Mouse (Mus musculus) MEL (cell line): ENCODE measurements around the gene Nectin2. TPM values are rescaled to one million over a fixed set of nuclear protein-coding genes. Genes with fewer than 3 reads are reported as not detected.

Source experiments
- DNase-seq: peaks from one replicate; pipeline ENCODE4 v3.0.0; 2011; ENCODE audit warnings: low read depth, low spot score
- H3K27ac ChIP-seq: 2 replicates; pipeline ENCODE4 v1.5.1; 2012; ENCODE audit warnings: low read depth, mild to moderate bottlenecking, control low read depth, low read length, moderate library complexity; ENCODE audit not compliant: control insufficient read depth
- H3K27me3 ChIP-seq, 2 experiments: fragments of 150-350 bp in 1 of 2; sonication (generic) in 1 of 2; 2 replicates each; pipeline ENCODE4 v1.6.1; 2012; ENCODE audit warnings: low read length in 2 of 2, mild to moderate bottlenecking in 2 of 2, improper control_type of control experiment in 1 of 2, moderate library complexity in 1 of 2; ENCODE audit not compliant: insufficient read depth in 2 of 2, control insufficient read depth in 1 of 2
- H3K36me3 ChIP-seq, 2 experiments: 2 replicates each; pipeline ENCODE4 v1.6.1; 2012 to 2014; ENCODE audit warnings: low read length in 2 of 2, improper control_type of control experiment in 1 of 2, inconsistent platforms in 1 of 2, mild to moderate bottlenecking in 1 of 2; ENCODE audit not compliant: insufficient read depth in 2 of 2, control insufficient read depth in 1 of 2
- H3K4me1 ChIP-seq, 2 experiments: fragments of 150-350 bp in 1 of 2; sonication (generic) in 1 of 2; 2 replicates each; pipeline ENCODE4 v1.6.1; 2012; ENCODE audit warnings: low read length in 2 of 2, improper control_type of control experiment in 1 of 2, mild to moderate bottlenecking in 1 of 2; ENCODE audit not compliant: insufficient read depth in 2 of 2, control insufficient read depth in 1 of 2
- H3K4me3 ChIP-seq, 2 experiments: fragments of 150-350 bp in 1 of 2; sonication (generic) in 1 of 2; 2 replicates each; pipeline ENCODE4 v1.5.1; 2012; ENCODE audit warnings: low read depth in 2 of 2, low read length in 2 of 2, mild to moderate bottlenecking in 2 of 2, moderate library complexity in 2 of 2, control low read depth in 1 of 2, improper control_type of control experiment in 1 of 2; ENCODE audit not compliant: control insufficient read depth in 1 of 2, insufficient read depth in 1 of 2
- H3K79me2 ChIP-seq: 2 replicates; pipeline ENCODE4 v1.6.1; 2012; ENCODE audit warnings: mild to moderate bottlenecking, low read length, moderate library complexity; ENCODE audit not compliant: control insufficient read depth, poor library complexity, insufficient read depth
- H3K9ac ChIP-seq: 2 replicates; pipeline ENCODE4 v1.6.1; 2012; ENCODE audit warnings: low read depth, mild to moderate bottlenecking, control low read depth, low read length, moderate library complexity; ENCODE audit not compliant: control insufficient read depth, poor library complexity, severe bottlenecking
- H3K9me3 ChIP-seq: fragments of 150-350 bp; sonication (generic); replicated peaks from 2 replicates; pipeline ENCODE4 v1.6.1; 2012; ENCODE audit warnings: mild to moderate bottlenecking, low read length, improper control_type of control experiment, moderate library complexity; ENCODE audit not compliant: insufficient read depth
- BHLHE40 ChIP-seq: IDR thresholded peaks from 2 replicates; pipeline ENCODE4 v1.6.1; 2012; ENCODE audit warnings: low read depth, mild to moderate bottlenecking, inconsistent platforms, low read length, improper control_type of control experiment, borderline replicate concordance
- CHD1 ChIP-seq: IDR thresholded peaks from 2 replicates; pipeline ENCODE4 v1.6.1; 2012; ENCODE audit warnings: low read depth, mild to moderate bottlenecking, inconsistent platforms, low read length, improper control_type of control experiment
- CHD2 ChIP-seq: IDR thresholded peaks from 2 replicates; pipeline ENCODE4 v1.6.1; 2011; ENCODE audit warnings: low read length, improper control_type of control experiment
- CTCF ChIP-seq, 3 experiments: IDR thresholded peaks in 2 of 3; conservative IDR thresholded peaks in 1 of 3; 2 replicates each; pipeline ENCODE4 v1.5.1; 2011 to 2012; ENCODE audit warnings: low read length in 3 of 3, low read depth in 2 of 3, mild to moderate bottlenecking in 2 of 3, improper control_type of control experiment in 1 of 3, inconsistent platforms in 1 of 3, mixed read lengths in 1 of 3, moderate library complexity in 1 of 3; ENCODE audit not compliant: control insufficient read depth in 1 of 3, insufficient read depth in 1 of 3, poor library complexity in 1 of 3, severe bottlenecking in 1 of 3
- E2F4 ChIP-seq: IDR thresholded peaks from 2 replicates; pipeline ENCODE4 v1.6.1; 2011; ENCODE audit warnings: low read depth, low read length, improper control_type of control experiment, borderline replicate concordance
- ELF1 ChIP-seq: IDR thresholded peaks from 2 replicates; pipeline ENCODE4 v1.6.1; 2014; ENCODE audit warnings: low read depth, mild to moderate bottlenecking, inconsistent platforms, low read length, improper control_type of control experiment, moderate library complexity
- EP300 ChIP-seq, 2 experiments: IDR thresholded peaks; 2 replicates each; pipeline ENCODE4 v1.6.1; 2011; ENCODE audit warnings: improper control_type of control experiment in 2 of 2, low read length in 2 of 2, low read depth in 1 of 2, mild to moderate bottlenecking in 1 of 2
- ETS1 ChIP-seq: IDR thresholded peaks from 2 replicates; pipeline ENCODE4 v1.6.1; 2012; ENCODE audit warnings: low read depth, mild to moderate bottlenecking, inconsistent platforms, low read length, improper control_type of control experiment, moderate library complexity
- GABPA ChIP-seq: IDR thresholded peaks from 2 replicates; pipeline ENCODE4 v1.6.1; 2012; ENCODE audit warnings: low read depth, mild to moderate bottlenecking, inconsistent platforms, low read length, improper control_type of control experiment, moderate library complexity
- HCFC1 ChIP-seq: IDR thresholded peaks from 2 replicates; pipeline ENCODE4 v1.6.1; 2012; ENCODE audit warnings: low read depth, mild to moderate bottlenecking, inconsistent platforms, low read length, improper control_type of control experiment, moderate library complexity
- KAT2A ChIP-seq: conservative IDR thresholded peaks from 2 replicates; pipeline ENCODE4 v1.6.1; 2012; ENCODE audit warnings: low read depth, low read length, improper control_type of control experiment, inconsistent platforms
- MAFK ChIP-seq: IDR thresholded peaks from 2 replicates; pipeline ENCODE4 v1.6.1; 2011; ENCODE audit warnings: low read depth, mild to moderate bottlenecking, low read length, improper control_type of control experiment, borderline replicate concordance
- MAZ ChIP-seq: IDR thresholded peaks from 2 replicates; pipeline ENCODE4 v1.6.1; 2012; ENCODE audit warnings: low read depth, mild to moderate bottlenecking, inconsistent platforms, low read length, improper control_type of control experiment
- MEF2A ChIP-seq: IDR thresholded peaks from 2 replicates; pipeline ENCODE4 v1.6.1; 2014; ENCODE audit warnings: low read depth, mild to moderate bottlenecking, inconsistent platforms, low read length, improper control_type of control experiment; ENCODE audit not compliant: poor library complexity, insufficient replicate concordance, severe bottlenecking; ENCODE audit errors: extremely low read depth
- MXI1 ChIP-seq: IDR thresholded peaks from 2 replicates; pipeline ENCODE4 v1.6.1; 2011; ENCODE audit warnings: mild to moderate bottlenecking, low read depth, low read length, improper control_type of control experiment
- MYB ChIP-seq: IDR thresholded peaks from 2 replicates; pipeline ENCODE4 v1.6.1; 2011; ENCODE audit warnings: mild to moderate bottlenecking, low read depth, low read length, improper control_type of control experiment
- POLR2A ChIP-seq, 2 experiments: IDR thresholded peaks; 2 replicates each; pipeline ENCODE4 v1.6.1; 2011 to 2012; ENCODE audit warnings: low read length in 2 of 2, mild to moderate bottlenecking in 2 of 2, control low read depth in 1 of 2, improper control_type of control experiment in 1 of 2, low read depth in 1 of 2, moderate library complexity in 1 of 2; ENCODE audit not compliant: control insufficient read depth in 1 of 2, insufficient read depth in 1 of 2, poor library complexity in 1 of 2
- POLR2AphosphoS2 ChIP-seq: IDR thresholded peaks from 2 replicates; pipeline ENCODE4 v1.6.1; 2011; ENCODE audit warnings: low read length, improper control_type of control experiment
- RAD21 ChIP-seq: IDR thresholded peaks from 2 replicates; pipeline ENCODE4 v1.6.1; 2011; ENCODE audit warnings: mild to moderate bottlenecking, low read depth, low read length, improper control_type of control experiment
- RCOR1 ChIP-seq: IDR thresholded peaks from 2 replicates; pipeline ENCODE4 v1.6.1; 2012; ENCODE audit warnings: low read depth, mild to moderate bottlenecking, inconsistent platforms, low read length, improper control_type of control experiment
- SMC3 ChIP-seq: IDR thresholded peaks from 2 replicates; pipeline ENCODE4 v1.6.1; 2011; ENCODE audit warnings: low read depth, low read length, improper control_type of control experiment
- TBP ChIP-seq: IDR thresholded peaks from 2 replicates; pipeline ENCODE4 v1.8.0; 2011; ENCODE audit warnings: low read depth, low read length, improper control_type of control experiment
- USF1 ChIP-seq: IDR thresholded peaks from 2 replicates; pipeline ENCODE4 v1.6.1; 2014; ENCODE audit warnings: low read depth, mild to moderate bottlenecking, inconsistent platforms, low read length, improper control_type of control experiment, moderate library complexity
- USF2 ChIP-seq, 2 experiments: IDR thresholded peaks; 2 replicates each; pipeline ENCODE4 v1.6.1; 2011 to 2012; ENCODE audit warnings: improper control_type of control experiment in 2 of 2, low read length in 2 of 2, borderline replicate concordance in 1 of 2, inconsistent platforms in 1 of 2, low read depth in 1 of 2, mild to moderate bottlenecking in 1 of 2; ENCODE audit not compliant: insufficient read depth in 1 of 2
- polyA plus RNA-seq, 2 experiments: library from polyadenylated mRNA; stranded (reverse) in 1 of 2; unstranded in 1 of 2; fragments of >175 nt in 1 of 2; fragments of >200 nt in 1 of 2; gene quantifications; 2 replicates each; pipeline versions ENCODE4 v1.2.1 to v1.2.4; 2012; ENCODE audit warnings: low replicate concordance in 2 of 2, low read depth in 1 of 2; ENCODE audit not compliant: insufficient read length in 2 of 2, insufficient read depth in 1 of 2, missing spikeins in 1 of 2
- total RNA-seq: library from RNA; depleted of rRNA; stranded (reverse); fragments of 300-350 nt; gene quantifications from 2 replicates; pipeline ENCODE4 v1.2.3, GENCODE M21; 2012

Nectin2 gene
- total and polyA plus RNA-seq, 3 experiments = 6.9 to 25.6 TPM; not detected in 1

DNA sequence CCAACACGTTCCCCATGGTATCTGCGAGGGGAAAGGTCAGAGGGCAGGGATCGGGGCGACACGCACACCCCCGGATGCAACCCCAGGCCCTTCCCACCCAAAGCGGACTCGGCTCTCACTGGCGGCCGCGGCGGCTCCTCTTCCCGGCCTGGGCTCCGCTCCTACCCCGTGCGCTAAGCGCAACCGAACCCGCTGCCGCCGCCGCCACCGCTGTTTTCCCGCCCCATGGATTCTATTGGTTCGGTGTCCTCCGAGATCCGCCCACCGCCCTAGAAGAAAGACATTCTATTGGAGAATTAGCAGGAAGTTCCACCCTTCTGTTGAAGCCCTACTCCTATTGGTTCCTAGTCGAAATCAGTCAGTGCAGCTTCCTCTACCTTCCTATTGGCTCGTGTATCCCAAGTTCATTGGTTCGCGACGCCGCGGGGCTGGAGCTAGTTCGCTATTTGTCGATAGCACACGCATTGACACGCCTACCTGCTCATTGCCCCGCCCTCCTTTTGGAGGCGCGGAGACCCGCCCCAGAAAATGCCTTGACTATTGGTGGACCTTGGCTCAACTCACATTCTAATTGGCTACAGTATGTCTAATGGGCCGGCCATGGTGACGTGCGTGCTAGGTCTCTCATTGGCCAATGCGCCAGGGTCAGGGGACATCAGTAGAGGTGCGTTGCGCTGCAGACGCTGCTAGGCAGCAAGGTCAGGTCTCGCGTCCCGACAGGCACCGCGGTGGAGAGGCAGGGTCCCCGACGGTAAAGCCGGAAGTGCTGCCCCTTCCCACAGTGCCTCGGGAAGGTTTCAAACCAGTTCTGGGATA is 34.8 kb downstream of the Nectin2 start, which contains the start of gene Tomm40 (continued):
- peak; percentile 55 to 65; a peak in 3 of 4 replicates for TF ChIP-seq POLR2A (IDR thresholded peaks at IDR 0.05; ENCODE audit: control insufficient read depth in 1 of 2, insufficient read depth in 1 of 2, low read depth in 1 of 2, low read length in 2 of 2, poor library complexity in 1 of 2)
- TF ChIP-seq KAT2A = peak; percentile 83

DNA sequence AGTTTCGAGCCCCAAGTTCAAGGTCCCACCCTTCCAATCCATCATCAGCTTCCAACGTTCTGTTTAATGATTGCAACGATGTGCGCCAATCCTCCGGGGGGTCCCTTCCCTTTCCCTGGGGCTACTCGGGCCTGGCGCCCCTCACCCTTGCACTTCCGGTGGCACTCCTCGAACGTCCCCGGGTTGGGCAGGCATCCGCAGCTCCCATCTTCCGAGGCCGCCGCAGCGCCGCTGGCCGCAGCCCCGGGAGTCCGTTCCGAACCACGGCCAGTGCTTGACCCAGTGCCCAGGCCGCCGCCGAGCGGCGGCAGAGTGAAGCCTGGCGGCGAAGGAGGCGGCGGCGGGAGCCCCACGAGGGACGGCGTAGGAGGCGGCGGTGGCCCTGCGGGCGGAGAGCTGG is 35.4 kb downstream of the Nectin2 start:
- Histone ChIP-seq H3K4me1 (peaks cover 0 to 19% of the 10 kb centered on the region in 2 experiments; a peak in 2 of 4 replicates), H3K36me3 (peaks cover 3 to 14% of the 10 kb centered on the region in 2 experiments; a peak in 3 of 4 replicates), H3K9me3 (no peaks in the 10 kb centered on the region), H3K9ac (peak overlapping the region; percentile 90), H3K4me3 (peak overlapping the region; percentile 72 to 97), H3K79me2 (peaks cover 20% of the 10 kb centered on the region), H3K27ac (peak overlapping the region; percentile 60), H3K27me3 (no peaks in the 10 kb centered on the region)
- DNase-seq = no peak
- TF ChIP-seq CTCF (IDR thresholded peaks at IDR 0.05 in 2 of 3, conservative IDR thresholded peaks at IDR 0.05 in 1 of 3; ENCODE audit: control insufficient read depth in 1 of 3, insufficient read depth in 1 of 3, low read depth in 2 of 3, low read length in 3 of 3, poor library complexity in 1 of 3, severe bottlenecking in 1 of 3) (no peak), ETS1 (no peak), MAZ (no peak), MYB (no peak), GABPA (no peak), E2F4 (no peak), HCFC1 (no peak), MXI1 (no peak), MAFK (no peak), CHD1 (0 out of 2 replicates have a peak, but pooled peaks have one; percentile 15), TBP (no peak), RCOR1 (no peak), POLR2AphosphoS2 (no peak), RAD21 (no peak), BHLHE40 (0 out of 2 replicates have a peak, but pooled peaks have one; percentile 13)

DNA sequence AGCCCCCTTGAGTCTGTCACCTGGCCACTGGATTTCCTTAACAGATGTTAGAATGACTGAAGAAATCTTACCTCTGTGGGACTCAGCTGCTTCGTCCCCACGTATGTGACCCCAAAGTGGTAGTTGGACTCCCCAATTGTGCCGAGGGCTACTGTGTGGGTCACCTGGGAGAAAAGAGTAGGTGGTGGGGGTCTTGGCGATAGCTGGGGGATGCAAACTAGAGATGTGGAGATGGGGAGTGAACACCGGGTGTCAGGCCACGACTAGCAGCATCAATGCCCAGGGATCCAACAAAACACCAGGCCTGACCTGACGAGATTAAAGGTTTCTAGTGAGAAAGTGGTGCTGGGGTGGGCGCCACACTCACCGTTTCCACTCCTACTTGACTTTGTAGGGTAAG is 36.7 kb downstream of the Nectin2 start:
- H3K9me3 ChIP-seq = no peaks in the 10 kb centered on the region
- TF ChIP-seq MAFK (no peak), ETS1 (no peak), EP300 (IDR thresholded peaks at IDR 0.05; ENCODE audit: low read depth in 1 of 2, low read length in 2 of 2) (no peak), USF1 (no peak), CTCF (IDR thresholded peaks at IDR 0.05 in 2 of 3, conservative IDR thresholded peaks at IDR 0.05 in 1 of 3; ENCODE audit: control insufficient read depth in 1 of 3, insufficient read depth in 1 of 3, low read depth in 2 of 3, low read length in 3 of 3, poor library complexity in 1 of 3, severe bottlenecking in 1 of 3) (no peak), SMC3 (no peak), GABPA (no peak), RAD21 (no peak), USF2 (IDR thresholded peaks at IDR 0.05; ENCODE audit: borderline replicate concordance in 1 of 2, insufficient read depth in 1 of 2, low read depth in 1 of 2, low read length in 2 of 2) (no peak), BHLHE40 (no peak), TBP (no peak), CHD2 (no peak), CHD1 (no peak), ELF1 (no peak), MEF2A (no peak)
- peaks cover 20% of the 10 kb centered on the region for H3K79me2 ChIP-seq
- peaks cover 8 to 14% of the 10 kb centered on the region in 2 experiments for H3K36me3 ChIP-seq
- H3K4me1 ChIP-seq = peaks cover 0 to 19% of the 10 kb centered on the region in 2 experiments; a peak in 2 of 4 replicates
- no peak overlapping the region for H3K4me3 ChIP-seq
- H3K9ac ChIP-seq = peak overlapping the region; percentile 90; the same call in 1 of the 2 replicates
- no peak overlapping the region for H3K27ac ChIP-seq
- no peaks in the 10 kb centered on the region for H3K27me3 ChIP-seq
- DNase-seq = no peak
